Comparison of ENCODE assay signal across 9 mouse cellular contexts in the genomic region with DNA sequence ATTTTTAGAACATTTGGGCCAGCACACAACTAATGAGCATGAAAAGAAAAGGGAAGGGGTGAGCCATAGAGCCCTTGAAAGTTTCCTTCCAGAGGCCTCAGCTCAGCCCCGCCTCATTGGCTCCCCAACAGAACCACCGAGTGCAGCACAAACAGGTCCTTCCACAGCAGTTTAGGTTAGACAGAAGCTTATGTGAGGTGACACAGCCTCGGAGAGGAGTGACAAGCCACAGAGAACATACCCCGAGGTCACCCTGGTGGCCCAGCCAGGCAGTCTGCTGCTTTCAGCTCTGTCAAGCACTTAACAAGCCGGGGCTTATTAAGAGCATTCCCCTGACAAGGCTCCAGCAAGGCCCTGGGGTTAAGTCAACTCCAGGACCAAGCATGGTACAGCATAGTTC. TPM values are rescaled to one million over a fixed set of nuclear protein-coding genes. Genes with fewer than 3 reads are reported as not detected.
DNase-seq lines count a peak whose midpoint lies in the region; ATAC-seq and TF ChIP-seq lines count a peak whose summit lies in the region.
"Had no signal": no experiment of that assay in that cellular context is flagged by ENCODE, and none has a peak within 500 bp of the region (broad histone marks: within the 10 kb centered on the region; RNA-seq: fewer than 3 reads in every experiment).

No protein-coding gene starts in this region.

- no peak for TF ChIP-seq POLR2A in bone marrow macrophage, adult 2 months (IDR thresholded peaks at IDR 0.05; ENCODE audit: borderline replicate concordance, low read depth, low read length)

- H3K27ac ChIP-seq in bone marrow macrophage, adult 2 months (ENCODE audit: insufficient read depth, low read depth, low read length): peak overlapping the region; percentile 95
- no peak overlapping the region for H3K27ac ChIP-seq in hindbrain, embryonic 12.5 days
- H3K27ac ChIP-seq: embryonic facial prominence, embryonic 13.5 days; hindbrain, postnatal 0 days had no signal

- H3K4me1 ChIP-seq in bone marrow macrophage, adult 2 months (ENCODE audit: control insufficient read depth, insufficient read depth, low read length): peaks cover 64% of the 10 kb centered on the region
- H3K4me1 ChIP-seq in hindbrain, embryonic 12.5 days: peaks cover 39% of the 10 kb centered on the region

- no peaks in the 10 kb centered on the region for H3K36me3 ChIP-seq in hindbrain, embryonic 12.5 days
- H3K36me3 ChIP-seq: embryonic facial prominence, embryonic 13.5 days had no signal

- TF ChIP-seq CTCF in bone marrow macrophage, adult 2 months (IDR thresholded peaks at IDR 0.05; ENCODE audit: low read depth, low read length): no peak

- DNase-seq in kidney, adult 11 months: peak; percentile 46
- no peak for DNase-seq in kidney, adult 8-10 months
- DNase-seq in kidney, adult 9 months: peak; percentile 44

- peaks cover 24% of the 10 kb centered on the region for H3K27me3 ChIP-seq in hindbrain, embryonic 12.5 days

- WGBS in hindbrain, embryonic 12.5 days: 51% methylated on average over 5 of the region's 5 CpGs

- H3K4me2 ChIP-seq in hindbrain, embryonic 12.5 days (replicated peaks): no peak overlapping the region
- H3K4me2 ChIP-seq: embryonic facial prominence, embryonic 13.5 days had no signal

- peak overlapping the region; percentile 24 for H3K4me3 ChIP-seq in bone marrow macrophage, adult 2 months (ENCODE audit: insufficient read depth, low read length)
- H3K4me3 ChIP-seq in hindbrain, embryonic 12.5 days: no peak overlapping the region
- H3K4me3 ChIP-seq: embryonic facial prominence, embryonic 13.5 days had no signal

- no peak overlapping the region for H3K9ac ChIP-seq in hindbrain, embryonic 12.5 days
- H3K9ac ChIP-seq: embryonic facial prominence, embryonic 13.5 days had no signal

- no peaks in the 10 kb centered on the region for H3K9me3 ChIP-seq in hindbrain, embryonic 12.5 days (replicated peaks)
- H3K9me3 ChIP-seq: embryonic facial prominence, embryonic 13.5 days had no signal

- peak; percentile 30 for ATAC-seq in megakaryocyte progenitor cell, adult 5-6 weeks (replicated peaks; ENCODE audit: poor library complexity)
- no peak for ATAC-seq in hindbrain, embryonic 12.5 days (ENCODE audit: low FRiP score)
- no peak for ATAC-seq in erythroblast, adult 5-6 weeks (replicated peaks; ENCODE audit: low FRiP score, poor library complexity, severe bottlenecking)
- ATAC-seq: hindbrain, postnatal 0 days had no signal

RNA-seq across cellular contexts. Expression of a gene that starts 8.4 kb away (rescaled TPM):
- 17.9 and 19.7 TPM in 2 replicates for polyA plus RNA-seq in bone marrow macrophage, adult 2 months (2012; ENCODE audit: insufficient read depth, insufficient read length, missing spikeins)
- 8.8 and 9.9 TPM in 2 replicates for total RNA-seq in megakaryocyte progenitor cell, adult 5-6 weeks (2015)
- total RNA-seq in megakaryocyte progenitor cell, adult 5-6 weeks (2017): 5.3 and 5.8 TPM in 2 replicates
- polyA plus RNA-seq in hindbrain, embryonic 12.5 days (2016; fragmentation: Nextera tagmentation; extraction: Ambion mirVana): 14.6 and 17.2 TPM in 2 replicates
- total RNA-seq in erythroblast, adult 5-6 weeks (2015; ENCODE audit: low replicate concordance): 1.9 and 3.1 TPM in 2 replicates
- total RNA-seq in erythroblast, adult 5-6 weeks (2017; ENCODE audit: low replicate concordance): 2.9 and 9.2 TPM in 2 replicates

Comparison
In these comparisons a context has a peak if more than half of its experiments do, and no peak if none do; other contexts are left out.
1. DNase-seq: peak in kidney, adult 11 months (single experiment) and kidney, adult 9 months (single experiment); none in kidney, adult 8-10 months (0 of 2).